Mouse (Mus musculus) E14TG2a.4 (cell line): ENCODE data around the gene Gm5565.
A peak's percentile ranks its signal among the peaks of the same experiment; 100 is the strongest.
"Not testable (repeated sequence)": the region's sequence is repeated elsewhere in the genome, so short reads cannot be mapped to it uniquely, and the experiment has no call there.

Experiments used
- CTCF ChIP-seq: conservative IDR thresholded peaks from 2 replicates; pipeline ENCODE4 v1.5.1; 2014; ENCODE audit warnings: low read length
- NANOG ChIP-seq: IDR thresholded peaks from 2 replicates; pipeline ENCODE4 v1.6.1; 2014; ENCODE audit warnings: borderline replicate concordance, low read length, mixed read lengths
- POU5F1 ChIP-seq: IDR thresholded peaks from 2 replicates; pipeline ENCODE4 v1.6.1; 2014; ENCODE audit warnings: low read length, borderline replicate concordance

GRCm38 (mm10) chr5:146187441-146187840 is 27.1 kb upstream of the Gm5565 start:
- TF ChIP-seq CTCF, result peak; percentile 40
- TF ChIP-seq NANOG, POU5F1: not testable (repeated sequence)
